Mouse (Mus musculus) NIH3T3 (cell line): ENCODE data around the gene Abcc8.
"Not testable (repeated sequence)": the region's sequence is repeated elsewhere in the genome, so short reads cannot be mapped to it uniquely, and the experiment has no call there.

ENCODE experiments used
- DNase-seq: peaks from one replicate; pipeline ENCODE4 v3.0.0-alpha.2; 2012; ENCODE audit warnings: low read depth

Abcc8 gene

GRCm38 (mm10) chr7:46179431-46180275 is at the start of gene Abcc8:
Gene Abcc8 (minus strand): TSS chr7:46180033.
- no peak for DNase-seq

GRCm38 (mm10) chr7:46226936-46227335 is 47.1 kb upstream of the Abcc8 start:
- no peak for DNase-seq

- DNase-seq, result peak; percentile 74
Observed at GRCm38 (mm10) chr7:46226253-46226652, 46.4 kb upstream of the Abcc8 start.

- DNase-seq, result no peak
Observed at GRCm38 (mm10) chr7:46220591-46221129, 40.8 kb upstream of the Abcc8 start.

GRCm38 (mm10) chr7:46218415-46218814 is 38.6 kb upstream of the Abcc8 start:
- no peak for DNase-seq

GRCm38 (mm10) chr7:46216481-46216880 is 36.6 kb upstream of the Abcc8 start:
- no peak for DNase-seq

- peak; percentile 29 for DNase-seq
Observed at GRCm38 (mm10) chr7:46210276-46210675, 30.4 kb upstream of the Abcc8 start.

- no peak for DNase-seq
Observed at GRCm38 (mm10) chr7:46208131-46208530, 28.3 kb upstream of the Abcc8 start.

GRCm38 (mm10) chr7:46204775-46205174 is 24.9 kb upstream of the Abcc8 start:
- no peak for DNase-seq

- DNase-seq, result peak; percentile 61
Observed at GRCm38 (mm10) chr7:46204046-46204471, 24.2 kb upstream of the Abcc8 start.

GRCm38 (mm10) chr7:46201649-46202048 is 21.8 kb upstream of the Abcc8 start:
- peak; percentile 8 for DNase-seq

GRCm38 (mm10) chr7:46200021-46200420 is 20.2 kb upstream of the Abcc8 start:
- no peak for DNase-seq

GRCm38 (mm10) chr7:46195356-46195755 is 15.5 kb upstream of the Abcc8 start:
- DNase-seq, result no peak

- DNase-seq, result no peak
Observed at GRCm38 (mm10) chr7:46184232-46184631, 4.4 kb upstream of the Abcc8 start.

- peak; percentile 74 for DNase-seq
Observed at GRCm38 (mm10) chr7:46181590-46181989, 1.8 kb upstream of the Abcc8 start.

GRCm38 (mm10) chr7:46168980-46169379 is 10.9 kb downstream of the Abcc8 start:
- not testable (repeated sequence) for DNase-seq

GRCm38 (mm10) chr7:46168402-46168801 is 11.4 kb downstream of the Abcc8 start:
- DNase-seq, result peak; percentile 41

GRCm38 (mm10) chr7:46167901-46168300 is 11.9 kb downstream of the Abcc8 start:
- no peak for DNase-seq

- DNase-seq, result no peak
Observed at GRCm38 (mm10) chr7:46165876-46166275, 14.0 kb downstream of the Abcc8 start.

GRCm38 (mm10) chr7:46162731-46163130 is 17.1 kb downstream of the Abcc8 start:
- DNase-seq, result no peak

GRCm38 (mm10) chr7:46162132-46162727 is 17.6 kb downstream of the Abcc8 start:
- no peak for DNase-seq

- DNase-seq, result no peak
Observed at GRCm38 (mm10) chr7:46161615-46162014, 18.2 kb downstream of the Abcc8 start.

GRCm38 (mm10) chr7:46157746-46158145 is 22.1 kb downstream of the Abcc8 start:
- no peak for DNase-seq
